Mouse (Mus musculus): Measurements from ENCODE around the gene Wsb2. TPM values are rescaled to one million over a fixed set of nuclear protein-coding genes. Genes with fewer than 3 reads are reported as not detected.
"Not testable (repeated sequence)": the region's sequence is repeated elsewhere in the genome, so short reads cannot be mapped to it uniquely, and the experiment has no call there.

The Wsb2 gene
- 205 and 245 TPM in 2 replicates for polyA plus RNA-seq (2012; rRNA removed)

- WGBS = 2% methylated on average over 32 of the region's 54 CpGs
- DNase-seq (ENCODE audit: low read depth, low spot score) = no peak
Observed at GRCm38 (mm10) chr5:117357129-117357477, at the start of gene Wsb2. Gene Wsb2, plus strand, starts transcription at chr5:117357304.

GRCm38 (mm10) chr5:117307699-117308098, 49.4 kb upstream of the Wsb2 start:
- 5% methylated on average over 11 of the region's 11 CpGs for WGBS
- no peak for DNase-seq (ENCODE audit: low read depth, low spot score)

GRCm38 (mm10) chr5:117313420-117313819, 43.7 kb upstream of the Wsb2 start:
- DNase-seq (ENCODE audit: low read depth, low spot score) = no peak
- WGBS = 6% methylated on average over 14 of the region's 14 CpGs

GRCm38 (mm10) chr5:117313909-117314308, 43.2 kb upstream of the Wsb2 start:
- 14% methylated on average over 10 of the region's 10 CpGs for WGBS
- no peak for DNase-seq (ENCODE audit: low read depth, low spot score)

- DNase-seq (ENCODE audit: low read depth, low spot score) = no peak
- 13% methylated on average over 9 of the region's 9 CpGs for WGBS
Observed at GRCm38 (mm10) chr5:117314587-117315428, 42.3 kb upstream of the Wsb2 start.

- WGBS = under 1% methylated on average over 81 of the region's 81 CpGs
- DNase-seq (ENCODE audit: low read depth, low spot score) = no peak
Observed at GRCm38 (mm10) chr5:117318741-117319629, 38.1 kb upstream of the Wsb2 start, which contains the start of gene Vsig10. Gene Vsig10, plus strand, starts transcription at chr5:117319083.

GRCm38 (mm10) chr5:117323751-117324150, 33.4 kb upstream of the Wsb2 start:
- 86% methylated on average over 9 of the region's 9 CpGs for WGBS
- no peak for DNase-seq (ENCODE audit: low read depth, low spot score)

GRCm38 (mm10) chr5:117326408-117326807, 30.7 kb upstream of the Wsb2 start:
- no peak for DNase-seq (ENCODE audit: low read depth, low spot score)
- 29% methylated on average over 6 of the region's 6 CpGs for WGBS

GRCm38 (mm10) chr5:117330457-117330856, 26.6 kb upstream of the Wsb2 start:
- WGBS = 42% methylated on average over 7 of the region's 7 CpGs
- no peak for DNase-seq (ENCODE audit: low read depth, low spot score)

GRCm38 (mm10) chr5:117337999-117338398, 19.1 kb upstream of the Wsb2 start:
- no peak for DNase-seq (ENCODE audit: low read depth, low spot score)
- WGBS = 89% methylated on average over 10 of the region's 10 CpGs

- WGBS = 88% methylated on average over 8 of the region's 8 CpGs
- no peak for DNase-seq (ENCODE audit: low read depth, low spot score)
Observed at GRCm38 (mm10) chr5:117338503-117338902, 18.6 kb upstream of the Wsb2 start.

GRCm38 (mm10) chr5:117340081-117340480, 17.0 kb upstream of the Wsb2 start:
- WGBS = 87% methylated on average over 6 of the region's 6 CpGs
- no peak for DNase-seq (ENCODE audit: low read depth, low spot score)

- no peak for DNase-seq (ENCODE audit: low read depth, low spot score)
- WGBS = 83% methylated on average over 6 of the region's 6 CpGs
Observed at GRCm38 (mm10) chr5:117341896-117342295, 15.2 kb upstream of the Wsb2 start.

- WGBS = 97% methylated on average over 5 of the region's 5 CpGs
- not testable (repeated sequence) for DNase-seq (ENCODE audit: low read depth, low spot score)
Observed at GRCm38 (mm10) chr5:117344496-117344895, 12.6 kb upstream of the Wsb2 start.

- WGBS = 84% methylated on average over 5 of the region's 5 CpGs
Observed at GRCm38 (mm10) chr5:117345432-117345976, 11.6 kb upstream of the Wsb2 start.

GRCm38 (mm10) chr5:117346281-117346680, 10.8 kb upstream of the Wsb2 start:
- WGBS = 64% methylated on average over 3 of the region's 3 CpGs
- DNase-seq (ENCODE audit: low read depth, low spot score) = no peak

More at GRCm38 (mm10) chr5:117345432-117345976, 11.6 kb upstream of the Wsb2 start:
- no peak for DNase-seq (ENCODE audit: low read depth, low spot score)

GRCm38 (mm10) chr5:117347011-117347410, 10.1 kb upstream of the Wsb2 start:
- DNase-seq (ENCODE audit: low read depth, low spot score) = no peak
- 92% methylated on average over 5 of the region's 5 CpGs for WGBS

GRCm38 (mm10) chr5:117347838-117348237, 9.3 kb upstream of the Wsb2 start:
- 99% methylated on average over 2 of the region's 2 CpGs for WGBS
- DNase-seq (ENCODE audit: low read depth, low spot score) = no peak

GRCm38 (mm10) chr5:117348279-117348678, 8.8 kb upstream of the Wsb2 start:
- WGBS = 54% methylated on average over 19 of the region's 19 CpGs
- no peak for DNase-seq (ENCODE audit: low read depth, low spot score)

GRCm38 (mm10) chr5:117354121-117354520, 3.0 kb upstream of the Wsb2 start:
- DNase-seq (ENCODE audit: low read depth, low spot score) = no peak

More at GRCm38 (mm10) chr5:117354121-117354520, 3.0 kb upstream of the Wsb2 start:
- WGBS = 73% methylated on average over 8 of the region's 8 CpGs

Measured in large intestine, adult 2 months (tissue).